Mouse (Mus musculus): ENCODE results near the gene Apbb2.

GRCm38 (mm10) chr5:66376589-66377270 is 241.9 kb downstream of the Apbb2 start:
- TF ChIP-seq POLR2A (IDR thresholded peaks at IDR 0.05; ENCODE audit: insufficient read depth, low read depth, low read length): no peak
- no peak for TF ChIP-seq CTCF (IDR thresholded peaks at IDR 0.05)
- TF ChIP-seq EP300 (IDR thresholded peaks at IDR 0.05; ENCODE audit: insufficient read depth, low read depth, low read length): no peak
